Mouse (Mus musculus) forebrain, embryonic 16.5 days (tissue): ENCODE measurements around the gene Slc25a45. TPM values are rescaled to one million over a fixed set of nuclear protein-coding genes. Genes with fewer than 3 reads are reported as not detected.
"Not testable (repeated sequence)": the region's sequence is repeated elsewhere in the genome, so short reads cannot be mapped to it uniquely, and the experiment has no call there.

Experiments
- ATAC-seq: fragments of 200-750 bp; cut with Nextera tagmentation; 2 replicates; pipeline ENCODE4 v1.8.0; 2017; ENCODE audit warnings: mild to moderate bottlenecking, moderate library complexity
- H3K27ac ChIP-seq: fragments of 300-500 bp; sonication (generic); 2 replicates; pipeline ENCODE4 v1.5.1; 2014; ENCODE audit warnings: low read length, control low read depth
- H3K27me3 ChIP-seq: fragments of 300-500 bp; sonication (generic); replicated peaks from 2 replicates; pipeline ENCODE4 v1.6.1; 2014; ENCODE audit warnings: low read length; ENCODE audit not compliant: control insufficient read depth, insufficient read depth
- H3K36me3 ChIP-seq: fragments of 300-500 bp; sonication (generic); 2 replicates; pipeline ENCODE4 v1.6.1; 2014; ENCODE audit not compliant: control insufficient read depth, insufficient read depth
- H3K4me1 ChIP-seq: fragments of 300-500 bp; sonication (generic); replicated peaks from 2 replicates; pipeline ENCODE4 v1.6.1; 2014; ENCODE audit warnings: low read length; ENCODE audit not compliant: control insufficient read depth, insufficient read depth
- H3K4me2 ChIP-seq: fragments of 300-500 bp; sonication (generic); 2 replicates; pipeline ENCODE4 v1.6.1; 2014; ENCODE audit warnings: mild to moderate bottlenecking, low read length, control low read depth
- H3K4me3 ChIP-seq: fragments of 300-500 bp; sonication (generic); replicated peaks from 2 replicates; pipeline ENCODE4 v1.5.1; 2014; ENCODE audit warnings: mild to moderate bottlenecking, low read length, control low read depth
- H3K9ac ChIP-seq: fragments of 300-500 bp; sonication (generic); replicated peaks from 2 replicates; pipeline ENCODE4 v1.6.1; 2014; ENCODE audit warnings: low read depth, low read length, control low read depth
- H3K9me3 ChIP-seq: fragments of 300-500 bp; sonication (generic); 2 replicates; pipeline ENCODE4 v1.6.1; 2016; ENCODE audit warnings: low read length; ENCODE audit not compliant: control insufficient read depth
- WGBS: fragments of 180-500 bp; shearing (Covaris S2); extraction: QIAGEN DNeasy Blood & Tissue Kit; methylation state at CpG from one replicate; pipeline ENCODE4 v1.1.7; 2014; 5-methylcytosine and 5-hydroxymethylcytosine counted together
- polyA plus RNA-seq: library from polyadenylated mRNA; unstranded; fragments of >200 nt; fragmentation: Nextera tagmentation; extraction: Ambion mirVana; gene quantifications from 2 replicates; pipeline ENCODE4 v1.2.1, GENCODE M21; 2015

The Slc25a45 gene
- polyA plus RNA-seq, 1 experiment from 2014 or later: 1.5 TPM

DNA sequence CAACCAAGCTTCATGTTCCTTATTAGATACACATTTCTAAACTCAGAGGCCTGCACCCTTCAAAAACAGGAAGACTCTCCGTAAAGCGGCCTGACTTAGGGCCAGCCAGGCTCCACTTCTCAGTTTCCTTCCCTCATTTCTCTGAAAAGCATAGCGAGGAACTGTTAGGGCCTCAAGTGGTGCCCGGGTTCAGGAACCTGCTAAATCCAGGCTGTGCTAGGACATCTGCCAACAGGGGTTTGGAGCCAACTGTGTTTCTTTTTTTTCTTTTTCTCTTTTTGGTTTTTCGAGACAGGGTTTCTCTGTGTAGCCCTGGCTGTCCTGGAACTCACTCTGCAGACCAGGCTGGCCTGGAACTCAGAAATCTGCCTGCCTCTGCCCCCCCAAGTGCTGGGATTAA is 4.5 kb downstream of the Slc25a45 start:
- ATAC-seq, H3K27me3 ChIP-seq, H3K4me3 ChIP-seq, H3K36me3 ChIP-seq, H3K27ac ChIP-seq, H3K9me3 ChIP-seq, H3K4me1 ChIP-seq, H3K9ac ChIP-seq, H3K4me2 ChIP-seq: not testable (repeated sequence)
- WGBS: 83% methylated on average over 5 of the region's 5 CpGs

DNA sequence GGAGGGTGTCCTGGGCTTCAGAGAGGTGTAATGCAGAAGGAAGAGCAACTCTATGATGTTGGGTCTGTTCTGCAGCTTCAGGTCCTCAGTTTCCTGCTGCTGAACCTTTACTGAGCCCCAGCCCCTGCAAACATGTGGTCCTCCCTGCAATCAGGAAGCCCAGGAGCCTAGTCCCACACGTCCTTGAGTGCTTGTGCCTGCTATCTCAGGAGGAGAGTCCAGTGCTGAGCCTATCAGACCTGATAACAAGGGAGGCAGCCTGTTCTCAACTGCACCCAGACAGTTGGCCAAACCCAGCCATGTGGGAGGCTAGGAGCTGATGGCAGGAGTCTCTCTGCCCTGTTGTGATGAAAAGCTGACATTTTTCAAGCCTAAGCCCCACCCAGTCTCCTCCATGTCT is 6.3 kb downstream of the Slc25a45 start:
- 72% methylated on average over 1 of the region's 1 CpGs for WGBS
- Histone ChIP-seq H3K27me3 (no peaks in the 10 kb centered on the region), H3K9ac (no peak overlapping the region), H3K9me3 (no peaks in the 10 kb centered on the region), H3K36me3 (no peaks in the 10 kb centered on the region), H3K4me2 (no peak overlapping the region), H3K27ac (no peak overlapping the region), H3K4me1 (no peaks in the 10 kb centered on the region), H3K4me3 (no peak overlapping the region)
- ATAC-seq: no peak

DNA sequence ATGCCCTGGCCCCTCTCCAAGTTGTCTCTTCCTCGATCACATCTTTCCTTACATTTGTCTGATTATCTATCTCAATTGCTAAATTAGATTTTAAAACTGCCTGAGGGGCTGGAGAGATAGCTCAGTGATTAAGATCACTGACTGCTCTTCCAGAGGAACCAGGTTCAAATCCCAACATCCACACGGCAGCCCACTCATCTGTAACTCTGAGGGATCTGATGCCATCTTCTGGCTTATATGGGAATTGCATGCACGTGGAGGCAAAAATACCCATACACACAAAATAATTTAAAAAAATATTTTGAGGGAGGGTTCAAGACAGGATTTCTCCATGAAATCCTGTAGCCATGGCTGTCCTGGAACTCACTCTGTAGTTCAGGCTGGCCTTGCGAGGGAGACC is 8.2 kb downstream of the Slc25a45 start:
- no peak overlapping the region for H3K27ac ChIP-seq
- WGBS: 60% methylated on average over 4 of the region's 4 CpGs
- H3K36me3 ChIP-seq: no peaks in the 10 kb centered on the region
- no peak overlapping the region for H3K4me2 ChIP-seq
- no peaks in the 10 kb centered on the region for H3K9me3 ChIP-seq
- ATAC-seq: no peak
- H3K9ac ChIP-seq: no peak overlapping the region
- no peaks in the 10 kb centered on the region for H3K27me3 ChIP-seq
- H3K4me3 ChIP-seq: no peak overlapping the region
- H3K4me1 ChIP-seq: no peaks in the 10 kb centered on the region

DNA sequence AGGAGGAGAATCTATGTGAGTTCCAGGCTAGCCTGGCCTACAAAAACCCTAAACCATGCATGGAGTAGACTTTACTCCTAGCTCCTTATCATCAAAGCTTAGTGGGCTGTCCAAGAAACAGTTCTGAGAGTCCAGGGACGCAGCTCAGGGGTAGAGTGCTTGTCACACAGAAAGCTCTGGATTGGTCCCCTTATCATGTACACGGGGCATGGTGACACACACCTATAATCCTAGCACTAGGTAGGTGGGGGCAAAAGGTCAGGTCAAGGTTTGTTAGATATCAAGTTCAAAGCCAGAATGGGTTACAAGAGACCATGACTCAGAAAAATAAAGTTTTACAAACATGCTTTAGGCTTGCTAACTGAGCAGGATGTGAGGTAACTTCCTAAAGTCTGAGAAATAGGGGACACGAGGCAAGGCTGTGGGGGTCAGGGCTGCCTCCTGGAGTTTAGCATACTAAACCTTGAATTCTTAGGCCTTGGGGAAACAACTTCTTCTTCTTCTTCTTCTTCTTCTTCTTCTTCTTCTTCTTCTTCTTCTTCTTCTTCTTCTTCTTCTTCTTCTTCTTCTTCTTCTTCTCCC is 9.7 kb downstream of the Slc25a45 start:
- H3K9ac ChIP-seq: no peak overlapping the region
- no peak for ATAC-seq
- no peaks in the 10 kb centered on the region for H3K27me3 ChIP-seq
- H3K4me2 ChIP-seq: no peak overlapping the region
- no peak overlapping the region for H3K4me3 ChIP-seq
- no peaks in the 10 kb centered on the region for H3K36me3 ChIP-seq
- no peaks in the 10 kb centered on the region for H3K9me3 ChIP-seq
- no peak overlapping the region for H3K27ac ChIP-seq
- peaks cover 10% of the 10 kb centered on the region for H3K4me1 ChIP-seq
- WGBS: 84% methylated on average over 3 of the region's 3 CpGs

DNA sequence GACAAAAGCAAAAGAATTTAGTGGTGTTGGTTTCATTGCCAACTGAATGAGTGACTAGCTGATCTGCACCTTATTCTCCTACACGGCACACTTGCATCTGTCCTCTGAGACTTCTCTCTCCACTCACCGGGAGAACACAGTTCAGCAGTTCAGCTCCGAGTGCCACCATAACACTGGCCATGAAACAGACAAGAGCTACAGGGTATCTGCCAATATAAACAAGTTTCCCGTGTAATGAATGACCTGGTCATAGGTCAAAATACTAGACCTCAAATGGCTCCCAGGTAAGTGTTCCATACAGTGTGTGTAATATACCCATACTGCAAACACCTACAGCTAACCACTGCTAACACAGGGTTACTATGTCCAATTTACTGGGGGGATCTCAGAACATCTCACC is 11.6 kb downstream of the Slc25a45 start:
- no peak for ATAC-seq
- Histone ChIP-seq H3K4me2 (no peak overlapping the region), H3K4me1 (peaks cover 23% of the 10 kb centered on the region), H3K36me3 (no peaks in the 10 kb centered on the region), H3K9me3 (no peaks in the 10 kb centered on the region), H3K27ac (no peak overlapping the region), H3K27me3 (no peaks in the 10 kb centered on the region), H3K4me3 (no peak overlapping the region), H3K9ac (no peak overlapping the region)
- WGBS: 78% methylated on average over 4 of the region's 4 CpGs

DNA sequence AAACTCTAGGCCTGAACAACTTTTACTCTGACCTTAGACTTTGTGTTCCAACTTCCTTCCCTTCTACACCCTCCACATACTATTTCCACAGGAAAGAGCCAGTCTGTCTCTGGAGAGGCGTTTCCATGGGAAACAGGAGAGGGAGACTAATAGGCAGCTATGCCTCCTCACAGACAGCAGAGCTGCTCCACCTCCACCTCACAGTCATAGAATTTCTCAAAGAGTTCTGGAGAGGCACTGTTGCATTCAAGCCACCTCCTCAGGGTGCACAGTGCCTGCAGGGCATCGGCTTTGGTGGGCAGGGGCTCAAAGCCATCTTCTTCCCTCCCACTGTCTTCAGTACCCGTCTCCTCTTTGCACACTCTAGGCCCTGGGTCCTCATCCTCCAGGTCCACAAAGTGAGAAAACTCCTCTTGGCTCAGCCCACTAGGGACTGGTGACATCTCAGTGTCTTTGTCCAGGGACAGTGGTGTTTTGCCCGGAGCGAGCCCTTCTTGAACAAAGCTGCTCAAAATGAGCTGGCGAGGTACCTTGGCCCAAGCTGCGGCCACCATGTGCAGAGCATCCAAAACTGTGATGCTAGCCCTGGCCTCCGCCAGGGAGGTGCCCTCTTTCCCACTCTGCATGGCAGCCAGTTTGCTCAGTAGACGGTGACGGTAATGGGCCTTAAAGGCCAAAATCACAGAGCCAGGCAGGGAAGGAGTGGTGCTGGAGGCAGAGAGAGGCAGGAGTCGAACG is 14.1 kb downstream of the Slc25a45 start:
- Histone ChIP-seq H3K9me3 (no peaks in the 10 kb centered on the region), H3K27me3 (no peaks in the 10 kb centered on the region), H3K4me3 (no peak overlapping the region), H3K27ac (no peak overlapping the region), H3K36me3 (peaks cover 6% of the 10 kb centered on the region; the same call in 1 of the 2 replicates), H3K9ac (no peak overlapping the region), H3K4me2 (no peak overlapping the region), H3K4me1 (peaks cover 25% of the 10 kb centered on the region)
- 89% methylated on average over 12 of the region's 12 CpGs for WGBS
- ATAC-seq: no peak

DNA sequence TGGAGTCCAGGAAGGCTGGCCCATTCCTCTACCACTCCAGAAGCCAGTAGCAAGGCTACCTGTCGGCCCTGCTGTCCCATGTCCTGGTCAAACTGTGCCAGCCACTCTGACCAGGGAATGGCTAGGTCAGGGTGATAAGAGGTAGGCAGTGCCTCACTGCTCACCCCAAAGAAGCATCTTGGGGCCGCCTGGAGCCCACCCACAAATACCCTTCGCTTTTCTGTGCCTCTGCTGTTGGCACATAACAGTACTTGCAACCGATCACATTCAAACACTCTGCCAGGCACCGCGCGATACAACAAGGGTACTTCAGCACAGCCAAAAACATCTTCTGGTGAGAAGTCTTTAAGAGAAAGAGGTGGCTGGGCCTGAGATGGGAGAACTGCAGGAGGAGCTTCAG is 14.7 kb downstream of the Slc25a45 start:
- H3K27me3 ChIP-seq: no peaks in the 10 kb centered on the region
- 91% methylated on average over 7 of the region's 7 CpGs for WGBS
- no peak overlapping the region; the same call in 1 of the 2 replicates for H3K9ac ChIP-seq
- H3K36me3 ChIP-seq: peaks cover 8% of the 10 kb centered on the region; the same call in 1 of the 2 replicates
- H3K9me3 ChIP-seq: no peaks in the 10 kb centered on the region
- H3K27ac ChIP-seq: no peak overlapping the region; the same call in 1 of the 2 replicates
- H3K4me2 ChIP-seq: no peak overlapping the region
- no peak for ATAC-seq
- H3K4me1 ChIP-seq: peaks cover 25% of the 10 kb centered on the region
- H3K4me3 ChIP-seq: no peak overlapping the region

DNA sequence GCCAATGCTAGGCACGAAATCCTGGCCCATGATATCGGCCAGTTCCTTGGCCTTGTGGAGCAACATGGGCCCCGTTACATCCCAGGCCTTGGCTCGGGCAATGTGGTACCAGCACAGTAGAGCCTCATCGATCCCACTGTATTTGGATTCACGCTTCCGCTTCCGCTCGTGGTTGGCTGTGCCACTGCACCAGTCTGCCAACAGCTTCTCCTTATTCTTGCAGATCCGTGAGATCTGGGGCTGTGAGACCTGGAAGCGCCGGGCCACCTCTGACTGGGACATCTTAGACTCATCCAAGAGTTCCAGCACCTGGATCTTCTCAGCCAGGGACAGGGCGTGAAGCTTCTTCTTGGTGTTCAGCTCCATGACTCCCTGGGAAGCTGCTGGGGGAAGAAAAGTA is 15.1 kb downstream of the Slc25a45 start:
- Histone ChIP-seq H3K27ac (no peak overlapping the region), H3K4me1 (peaks cover 25% of the 10 kb centered on the region), H3K4me3 (peak overlapping the region; percentile 81), H3K9ac (peak overlapping the region; percentile 92), H3K4me2 (peak overlapping the region; percentile 84), H3K9me3 (no peaks in the 10 kb centered on the region), H3K36me3 (peaks cover 8% of the 10 kb centered on the region; the same call in 1 of the 2 replicates), H3K27me3 (no peaks in the 10 kb centered on the region)
- no peak for ATAC-seq
- WGBS: 84% methylated on average over 13 of the region's 13 CpGs

DNA sequence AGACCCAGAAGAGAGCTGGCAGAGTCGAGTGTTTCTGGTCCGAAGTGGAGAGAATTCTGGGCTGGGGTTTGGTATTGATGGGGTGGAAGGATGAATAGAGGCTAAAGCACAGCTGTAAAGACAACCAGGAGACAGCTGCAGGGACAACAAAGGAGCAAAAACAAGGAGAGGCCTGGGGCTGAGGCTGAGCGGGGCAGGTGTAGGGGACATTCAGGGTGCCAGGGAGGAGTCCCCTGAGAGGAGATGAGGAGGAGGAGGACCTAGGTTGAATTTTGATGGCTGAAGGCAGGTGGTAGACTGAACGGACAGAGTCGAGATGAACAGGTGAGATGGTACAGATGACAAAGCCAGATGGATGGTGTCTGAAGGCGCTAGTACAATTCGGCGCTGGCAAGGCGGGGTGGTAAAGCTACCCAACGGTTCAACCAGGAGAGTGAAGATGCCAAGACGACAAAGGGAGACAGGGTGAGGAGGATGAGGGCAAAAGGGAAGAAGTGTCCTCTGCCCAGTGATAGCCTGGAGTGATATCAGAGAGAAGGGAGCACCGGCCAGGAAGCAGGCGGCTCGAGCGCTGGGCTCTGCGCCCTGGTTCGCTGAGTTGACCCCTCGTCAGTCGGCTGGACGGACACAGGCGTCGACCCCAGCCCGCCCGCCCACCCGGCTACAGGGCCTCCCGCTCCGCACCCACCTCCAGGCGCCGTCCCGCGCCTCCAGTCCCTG is 15.8 kb downstream of the Slc25a45 start:
- 6% methylated on average over 22 of the region's 31 CpGs for WGBS
- H3K4me2 ChIP-seq: peak overlapping the region; percentile 84
- H3K4me1 ChIP-seq: peaks cover 25% of the 10 kb centered on the region
- peak overlapping the region; percentile 92 for H3K9ac ChIP-seq
- peak overlapping the region; percentile 81 for H3K4me3 ChIP-seq
- H3K9me3 ChIP-seq: no peaks in the 10 kb centered on the region
- H3K36me3 ChIP-seq: peaks cover 8% of the 10 kb centered on the region; the same call in 1 of the 2 replicates
- ATAC-seq: peak; percentile 49
- H3K27ac ChIP-seq: peak overlapping the region; percentile 76
- H3K27me3 ChIP-seq: no peaks in the 10 kb centered on the region
